In genomic region chr7:43851616-43852015, GRCm38 (mm10) we compare ENCODE assay signal across 25 mouse cellular contexts. TPM values are rescaled to one million over a fixed set of nuclear protein-coding genes. Genes with fewer than 3 reads are reported as not detected.
DNase-seq lines count a peak whose midpoint lies in the region; TF ChIP-seq lines count a peak whose summit lies in the region.
"Had no signal": no experiment of that assay in that cellular context is flagged by ENCODE, and none has a peak within 500 bp of the region (broad histone marks: within the 10 kb centered on the region; RNA-seq: fewer than 3 reads in every experiment).

No protein-coding gene starts in this region.

- no peaks in the 10 kb centered on the region for H3K36me3 ChIP-seq in heart, adult 2 months (ENCODE audit: control insufficient read depth, insufficient read depth, low read length)
- H3K36me3 ChIP-seq in heart, embryonic 10.5 days, result no peaks in the 10 kb centered on the region
- H3K36me3 ChIP-seq: G1E had no signal

- intact Hi-C loops in heart, adult 2 months (cut with DNase I), result no loop called here
- intact Hi-C loops in heart, postnatal 25 days (cut with DNase I), result no loop called here

- TF ChIP-seq CTCF in heart, adult 2 months (IDR thresholded peaks at IDR 0.05), result no peak

- H3K27ac ChIP-seq in heart, adult 2 months, result no peak overlapping the region
- no peak overlapping the region for H3K27ac ChIP-seq in heart, embryonic 10.5 days

- no peak overlapping the region for H3K9ac ChIP-seq in heart, adult 2 months (ENCODE audit: low read depth, low read length)

- TF ChIP-seq POLR2A in heart, adult 2 months (IDR thresholded peaks at IDR 0.05; ENCODE audit: insufficient read depth, low read depth, low read length), result no peak

- H3K4me3 ChIP-seq in heart, adult 2 months, result no peak overlapping the region
- no peak overlapping the region for H3K4me3 ChIP-seq in heart, embryonic 10.5 days

- H3K4me1 ChIP-seq in heart, adult 2 months (ENCODE audit: control insufficient read depth, insufficient read depth, low read length), result no peaks in the 10 kb centered on the region
- no peaks in the 10 kb centered on the region for H3K4me1 ChIP-seq in heart, embryonic 10.5 days

- peak; percentile 74 for DNase-seq in heart, adult 11 months
- DNase-seq in heart, adult 2 months, result no peak
- DNase-seq in heart, embryonic 10.5 days (ENCODE audit: low spot score), result peak; percentile 56
- no peak for DNase-seq in heart, postnatal 25 days (ENCODE audit: low spot score)
- DNase-seq: adrenal gland, adult 2 months; adrenal gland, adult 8-10 months; adrenal gland, postnatal 10 days; adrenal gland, postnatal 14 days; adrenal gland, postnatal 25 days; adrenal gland, postnatal 36 days; B cell, adult 2 months; cerebellum, adult 11 months; cerebellum, adult 11-12 months; cerebellum, adult 18-20 months had no signal

- no peaks in the 10 kb centered on the region for H3K27me3 ChIP-seq in heart, adult 2 months (ENCODE audit: control insufficient read depth, insufficient read depth, low read length)
- H3K27me3 ChIP-seq in heart, embryonic 10.5 days (ENCODE audit: insufficient read depth, poor library complexity, severe bottlenecking), result no peaks in the 10 kb centered on the region
- H3K27me3 ChIP-seq: Patski had no signal

- TF ChIP-seq EP300 in heart, adult 2 months (IDR thresholded peaks at IDR 0.05; ENCODE audit: insufficient read depth, low read depth, low read length), result no peak

- WGBS in heart, adult 2 months, result 83% methylated on average over 6 of the region's 6 CpGs
- 78% methylated on average over 6 of the region's 6 CpGs for WGBS in heart, embryonic 10.5 days

- H3K9me3 ChIP-seq in heart, embryonic 10.5 days, result peaks cover 3% of the 10 kb centered on the region; the same call in 1 of the 2 replicates

- H3K79me2 ChIP-seq in heart, adult 2 months (replicated peaks; ENCODE audit: control insufficient read depth, insufficient read depth, low read length), result no peaks in the 10 kb centered on the region

RNA-seq across cellular contexts. Expression of gene Klk5, which starts 9.8 kb away (rescaled TPM):
- total RNA-seq in heart, adult 2 months (2021), result not detected
- polyA plus RNA-seq in heart, adult 2 months (2012; rRNA removed), result not detected in 2 replicates
- polyA plus RNA-seq in heart, embryonic 10.5 days (2016; fragmentation: Nextera tagmentation; extraction: Ambion mirVana), result 0.14 TPM in 1 of 2 replicates, not detected in the other
- not detected for total RNA-seq in heart, postnatal 25 days (2021)
- total RNA-seq: adrenal gland, adult 18-20 months; adrenal gland, adult 2 months; adrenal gland, adult 8-10 months; adrenal gland, postnatal 10 days; adrenal gland, postnatal 14 days; adrenal gland, postnatal 25 days; adrenal gland, postnatal 36 days; adrenal gland, postnatal 4 days; CH12.LX; ES-E14; MEL had no signal
- polyA plus RNA-seq: activated CD4-positive, CD25-positive, alpha-beta regulatory T cell, adult 4 months; adrenal gland, adult 2 months; brain, embryonic 14.5 days; C2C12; CD4-positive, CD25-positive, alpha-beta regulatory T cell, adult 4 months; G1E; Patski had no signal

RNA-seq across cellular contexts. Expression of gene Klk6, which starts 27.3 kb away (rescaled TPM):
- total RNA-seq in heart, adult 2 months (2021), result not detected
- not detected in 2 replicates for polyA plus RNA-seq in heart, adult 2 months (2012; rRNA removed)
- not detected in 2 replicates for polyA plus RNA-seq in heart, embryonic 10.5 days (2016; fragmentation: Nextera tagmentation; extraction: Ambion mirVana)
- total RNA-seq in heart, postnatal 25 days (2021), result not detected
- total RNA-seq: adrenal gland, adult 18-20 months; adrenal gland, adult 2 months; adrenal gland, adult 8-10 months; adrenal gland, postnatal 10 days; adrenal gland, postnatal 14 days; adrenal gland, postnatal 25 days; adrenal gland, postnatal 36 days; adrenal gland, postnatal 4 days; CH12.LX; MEL had no signal
- polyA plus RNA-seq: activated CD4-positive, CD25-positive, alpha-beta regulatory T cell, adult 4 months; adrenal gland, adult 2 months; brain, embryonic 14.5 days; CD4-positive, CD25-positive, alpha-beta regulatory T cell, adult 4 months; G1E; Patski had no signal

RNA-seq across cellular contexts. Expression of gene Klk4, which starts 29.3 kb away (rescaled TPM):
- total RNA-seq in heart, adult 2 months (2021), result not detected
- polyA plus RNA-seq in heart, adult 2 months (2012; rRNA removed), result not detected in 2 replicates
- polyA plus RNA-seq in heart, embryonic 10.5 days (2016; fragmentation: Nextera tagmentation; extraction: Ambion mirVana), result 0.10 TPM in 1 of 2 replicates, not detected in the other
- not detected for total RNA-seq in heart, postnatal 25 days (2021)
- total RNA-seq: adrenal gland, adult 18-20 months; adrenal gland, adult 2 months; adrenal gland, adult 8-10 months; adrenal gland, postnatal 14 days; adrenal gland, postnatal 25 days; adrenal gland, postnatal 36 days; adrenal gland, postnatal 4 days; CH12.LX; ES-E14; G1E; MEL had no signal
- polyA plus RNA-seq: activated CD4-positive, CD25-positive, alpha-beta regulatory T cell, adult 4 months; adrenal gland, adult 2 months; C2C12; CD4-positive, CD25-positive, alpha-beta regulatory T cell, adult 4 months; G1E; Patski had no signal

RNA-seq across cellular contexts. Expression of gene Klk7, which starts 40.5 kb away (rescaled TPM):
- total RNA-seq in heart, adult 2 months (2021), result not detected
- 0.08 TPM in 1 of 2 replicates, not detected in the other for polyA plus RNA-seq in heart, adult 2 months (2012; rRNA removed)
- not detected in 2 replicates for polyA plus RNA-seq in heart, embryonic 10.5 days (2016; fragmentation: Nextera tagmentation; extraction: Ambion mirVana)
- under 1 TPM in 1 of 2 experiments, not detected in 1; 0.17 TPM for total RNA-seq in heart, postnatal 25 days (2021)
- total RNA-seq: adrenal gland, adult 18-20 months; adrenal gland, adult 2 months; adrenal gland, adult 8-10 months; adrenal gland, postnatal 10 days; adrenal gland, postnatal 14 days; adrenal gland, postnatal 25 days; adrenal gland, postnatal 36 days; adrenal gland, postnatal 4 days; CH12.LX; MEL had no signal
- polyA plus RNA-seq: activated CD4-positive, CD25-positive, alpha-beta regulatory T cell, adult 4 months; adrenal gland, adult 2 months; C2C12; G1E; Patski had no signal

RNA-seq across cellular contexts. Expression of gene Klk8, which starts 54.2 kb away (rescaled TPM):
- total RNA-seq in heart, adult 2 months (2021), result 10 to 100 TPM; 10.6 TPM
- polyA plus RNA-seq in heart, adult 2 months (2012; rRNA removed), result 8.5 and 9.0 TPM in 2 replicates
- 25.2 and 28.5 TPM in 2 replicates for polyA plus RNA-seq in heart, embryonic 10.5 days (2016; fragmentation: Nextera tagmentation; extraction: Ambion mirVana)
- total RNA-seq in heart, postnatal 25 days (2021), result 10 to 100 TPM; 12.6 to 13.3 TPM
- total RNA-seq: G1E, MEL had no signal
- polyA plus RNA-seq: G1E, Patski had no signal

Comparison
In these comparisons a context has a peak if more than half of its experiments do, and no peak if none do; other contexts are left out.
1. DNase-seq: peak in heart, adult 11 months (single experiment) and heart, embryonic 10.5 days (single experiment); none in heart, adult 2 months (0 of 2) and heart, postnatal 25 days (single experiment).